Mouse (Mus musculus) adrenal gland, postnatal 36 days (tissue): ENCODE measurements around the gene Apol9b. TPM values are rescaled to one million over a fixed set of nuclear protein-coding genes. Genes with fewer than 3 reads are reported as not detected.

ENCODE experiments used
- DNase-seq, 2 experiments: peaks; one replicate each; pipeline ENCODE4 v3.0.0; 2021; ENCODE audit warnings: mixed read lengths in 1 of 2
- total RNA-seq, 2 experiments: library from RNA; stranded (reverse); gene quantifications; 2 replicates each; pipeline ENCODE4 v1.2.3; 2021

The Apol9b gene
- total RNA-seq, 2 experiments from 2014 or later = 1.1 to 1.2 TPM

DNA sequence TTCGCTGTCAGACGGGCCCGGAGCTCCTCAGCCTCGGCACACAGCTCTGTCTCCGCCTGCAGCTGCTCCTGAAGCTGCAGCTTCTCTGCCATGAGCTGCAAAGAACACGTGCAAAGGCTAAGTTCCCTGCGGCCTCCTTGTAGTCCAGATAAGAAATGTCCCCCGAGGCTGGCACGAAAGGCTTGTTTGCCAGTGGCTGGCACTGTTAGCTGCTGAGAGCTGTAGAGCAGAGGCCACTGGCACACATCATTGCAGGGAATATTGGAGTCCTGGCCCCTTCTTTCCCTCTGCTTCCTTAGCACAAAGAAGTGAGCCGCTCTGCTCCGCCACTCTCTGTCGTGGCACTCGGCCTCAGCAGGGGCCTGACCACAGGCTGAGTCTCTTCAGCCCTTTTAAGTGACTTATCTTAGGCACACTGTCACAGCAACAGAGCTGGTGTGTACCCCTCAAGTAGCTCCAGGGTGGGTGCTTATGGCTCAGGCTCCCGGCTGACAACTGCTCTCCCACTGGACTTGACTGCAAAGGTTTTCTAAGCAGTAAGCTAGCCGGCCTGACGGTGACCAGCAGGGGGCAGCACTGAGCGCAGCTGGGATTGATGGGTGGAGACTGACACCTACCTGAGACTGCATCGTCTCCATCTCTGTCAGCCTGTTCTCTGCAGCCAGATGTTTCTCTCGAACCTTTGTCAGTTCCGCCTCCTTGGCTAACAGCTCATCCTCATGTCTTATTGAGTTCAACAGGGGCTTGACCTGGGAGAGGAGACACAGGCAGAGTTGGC is 46.5 kb downstream of the Apol9b start:
- DNase-seq = peak; percentile 83 to 88

DNA sequence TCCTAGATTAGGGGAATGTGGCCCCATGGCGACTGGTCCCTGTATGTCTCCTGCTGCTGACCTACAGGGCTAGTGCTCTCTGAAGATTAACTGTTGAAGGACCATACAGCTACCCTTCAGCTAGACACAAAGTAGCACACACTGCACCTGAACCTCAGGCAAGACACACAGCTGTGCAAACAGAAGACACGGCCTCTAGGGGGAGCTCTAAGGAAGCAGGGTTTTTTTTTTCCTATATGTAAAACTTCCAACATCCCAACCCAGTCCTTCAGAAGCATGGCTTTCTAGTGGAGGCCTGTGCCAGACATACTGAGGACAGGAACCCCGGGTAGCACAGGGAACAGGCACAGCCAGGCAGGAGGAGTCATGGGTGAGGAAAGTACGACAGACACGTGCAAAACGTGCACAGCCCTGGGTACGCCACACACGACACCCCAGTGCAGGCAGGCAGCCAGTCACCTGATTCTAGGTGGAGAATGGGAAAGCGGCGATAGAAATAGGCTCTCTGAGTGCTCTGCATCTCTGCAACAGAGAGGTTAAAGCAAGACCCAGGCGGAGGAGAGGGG is 53.7 kb downstream of the Apol9b start:
- peak in 1 of 2 experiments; percentile 62 for DNase-seq

DNA sequence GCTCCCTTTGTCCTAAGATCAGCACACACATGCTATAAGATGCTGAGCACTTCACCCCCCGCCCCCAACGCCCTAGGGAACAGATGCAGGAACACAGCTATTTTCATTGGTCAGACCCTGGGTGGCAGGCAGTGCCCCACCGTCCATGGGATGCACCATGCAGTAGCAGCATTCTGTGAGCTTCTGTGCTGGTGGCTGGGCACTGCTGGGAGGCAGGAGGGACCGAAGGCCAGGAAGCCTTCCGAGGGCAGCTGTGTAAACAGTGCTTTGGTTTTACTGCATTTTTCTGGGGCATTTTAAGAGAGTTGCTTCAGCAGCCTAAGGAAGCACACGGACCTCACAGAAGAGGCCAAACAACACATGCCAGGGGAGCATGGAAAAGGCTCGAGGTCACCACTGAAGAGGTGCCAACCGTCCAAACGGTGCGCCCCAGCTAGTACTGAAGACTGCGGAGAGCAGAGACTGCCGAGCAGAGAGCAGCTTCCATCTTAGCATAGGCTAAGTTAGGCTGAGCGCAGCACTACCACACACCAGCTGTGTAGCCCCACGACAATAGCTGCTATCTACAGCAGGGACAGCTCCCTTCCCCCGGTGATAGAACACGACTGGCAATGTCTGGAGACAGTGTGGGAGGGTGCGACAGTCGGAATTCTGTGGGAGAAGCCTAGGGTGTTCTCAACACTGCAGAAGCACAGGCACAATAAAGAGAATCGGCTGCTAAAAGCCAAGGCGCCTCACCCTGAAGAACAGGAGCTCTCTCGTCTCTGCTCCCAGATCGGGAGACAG is 55.4 kb downstream of the Apol9b start:
- no peak for DNase-seq

DNA sequence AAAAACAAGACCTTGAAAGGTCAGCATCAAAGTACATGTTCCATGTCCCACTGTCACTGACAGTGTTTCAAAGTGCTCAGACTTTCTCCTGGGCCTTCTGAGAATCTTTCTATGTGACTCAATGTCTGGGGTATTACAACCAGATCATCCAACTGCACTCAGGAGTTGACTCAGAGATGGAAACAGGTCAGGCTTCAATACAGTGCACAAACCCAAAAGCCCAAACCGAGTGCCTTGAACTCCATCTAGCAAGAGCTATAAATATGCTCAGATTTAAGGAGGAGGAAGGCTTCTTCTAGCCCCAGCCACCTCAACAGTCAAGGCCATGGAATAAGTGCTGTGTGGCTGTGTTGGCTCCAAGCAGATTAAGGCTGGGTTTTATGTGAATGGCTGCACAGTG is 57.0 kb downstream of the Apol9b start:
- no peak for DNase-seq

Other genes with a start within 250 kb of the Apol9b start
- not detected for gene Apol11a, start 220.8 kb upstream of the Apol9b start, total RNA-seq
- not detected for gene Apol7c, start 195.7 kb upstream of the Apol9b start, total RNA-seq
- not detected for gene 1700025B11Rik, start 167.1 kb upstream of the Apol9b start, total RNA-seq
- gene Apol10b, start 132.9 kb upstream of the Apol9b start, total RNA-seq = under 1 TPM; 0.20 to 0.26 TPM
- gene Gm36245, start 129.8 kb upstream of the Apol9b start, total RNA-seq = not detected
- under 1 TPM; 0.33 to 0.83 TPM for gene Apol11b, start 85.8 kb upstream of the Apol9b start, total RNA-seq
- gene Apol7e, start 30.2 kb upstream of the Apol9b start, total RNA-seq = not detected
- gene Apol8, start 28.0 kb downstream of the Apol9b start, total RNA-seq = not detected
- gene Myh9, start 113.1 kb downstream of the Apol9b start, total RNA-seq = 100 to 1,000 TPM; 309 to 387 TPM
- gene Txn2, start 200.0 kb downstream of the Apol9b start, total RNA-seq = 100 to 1,000 TPM; 563 to 586 TPM
- 1 to 10 TPM; 2.7 TPM for gene Foxred2, start 227.7 kb downstream of the Apol9b start, total RNA-seq
- 100 to 1,000 TPM; 151 to 167 TPM for gene Eif3d, start 241.8 kb downstream of the Apol9b start, total RNA-seq